Mouse (Mus musculus) left cerebral cortex, postnatal 4 days (tissue): ENCODE data around the gene Mga. TPM values are rescaled to one million over a fixed set of nuclear protein-coding genes. Genes with fewer than 3 reads are reported as not detected.

Experiments used
- DNase-seq: peaks from one replicate; pipeline ENCODE4 v3.0.0-alpha.2; 2022
- intact Hi-C: fragments of 180-260 bp; cut with DNase I; formaldehyde crosslinking; loops from one replicate; pipeline ENCODE4 v1.15.1; 2025
- microRNA-seq: library from miRNA; unstranded; fragments of <30 nt; microRNA quantifications from one replicate; pipeline ENCODE4 v1.2.0, GENCODE M21; 2022
- total RNA-seq, 2 experiments: library from RNA; stranded (reverse); gene quantifications; 2 replicates each; pipeline ENCODE4 v1.2.3; 2021

The Mga gene
- total RNA-seq, 2 experiments from 2014 or later, result 74.8 to 75.1 TPM

- intact Hi-C loops, result no loop called here
- DNase-seq, result no peak
Observed at GRCm38 (mm10) chr2:120015882-120016281, 118.9 kb downstream of the Mga start.

DNA sequence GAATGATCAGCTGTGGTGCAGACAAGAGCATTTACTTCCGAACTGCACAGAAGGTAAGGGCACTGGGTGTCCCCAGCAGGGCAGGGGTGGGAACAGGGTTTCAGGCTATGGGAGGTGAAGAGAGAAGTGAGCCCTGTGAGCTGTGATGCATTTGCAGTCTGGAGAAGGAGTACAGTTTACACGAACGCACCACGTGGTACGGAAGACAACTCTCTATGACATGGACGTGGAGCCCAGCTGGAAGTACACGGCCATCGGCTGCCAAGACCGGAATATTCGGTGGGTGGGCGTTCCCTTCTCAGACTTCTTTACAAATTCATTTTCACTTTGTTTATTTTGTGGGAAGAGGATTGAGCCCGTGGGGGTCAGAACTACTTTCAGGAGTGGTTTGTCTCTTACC, 120.6 kb downstream of the Mga start:
- intact Hi-C loops, result no loop called here
- DNase-seq, result no peak

Small RNAs within 50 kb of the gene (microRNA-seq; reads per million reads assigned to microRNA genes)
- not detected for gene Mir7665

Other genes starting within 250 kb of the Mga start
- 10 to 100 TPM; 22.0 to 25.0 TPM for gene Ndufaf1, start 234.4 kb upstream of the Mga start, total RNA-seq
- gene Rtf1, start 222.2 kb upstream of the Mga start, total RNA-seq, result 10 to 100 TPM; 65.7 to 69.5 TPM
- gene Itpka, start 154.9 kb upstream of the Mga start, total RNA-seq, result 10 to 100 TPM; 15.1 to 19.5 TPM
- 1 to 10 TPM; 1.3 to 2.3 TPM for gene Ltk, start 136.8 kb upstream of the Mga start, total RNA-seq
- 10 to 100 TPM; 17.6 to 18.4 TPM for gene Rpap1, start 109.7 kb upstream of the Mga start, total RNA-seq
- gene Tyro3, start 99.5 kb upstream of the Mga start, total RNA-seq, result 10 to 100 TPM; 40.9 to 50.9 TPM
- gene Mapkbp1, start 75.5 kb downstream of the Mga start, total RNA-seq, result 10 to 100 TPM; 81.6 to 85.0 TPM
- 10 to 100 TPM; 10.2 to 11.1 TPM for gene Jmjd7, start 130.3 kb downstream of the Mga start, total RNA-seq
- gene Gm28042, start 130.3 kb downstream of the Mga start, total RNA-seq, result 1 to 10 TPM; 3.7 to 5.4 TPM
- 1 to 10 TPM; 7.1 to 8.1 TPM for gene Pla2g4b, start 136.2 kb downstream of the Mga start, total RNA-seq